Mouse (Mus musculus): ENCODE data around the gene Rbm18.

DNA sequence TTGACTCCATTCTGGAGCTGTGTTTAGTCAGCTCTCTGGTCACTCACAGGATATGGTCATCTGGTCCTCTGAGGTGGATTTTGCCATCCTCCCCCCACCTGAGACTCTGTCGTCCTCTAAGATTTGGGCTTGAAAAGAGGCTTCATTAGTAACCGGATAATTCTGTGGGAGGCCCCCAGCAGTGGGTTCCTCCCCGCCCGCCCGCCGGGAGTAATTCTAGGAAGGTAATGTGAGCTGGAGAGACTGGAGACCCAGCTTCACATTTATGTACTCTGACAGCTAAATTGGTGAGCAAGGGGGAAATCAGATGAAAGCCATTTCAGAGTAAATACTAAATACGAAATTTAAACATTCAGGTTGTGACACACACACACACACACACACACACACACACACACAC is 28.0 kb downstream of the Rbm18 start:
- TF ChIP-seq CTCF (IDR thresholded peaks at IDR 0.05; ENCODE audit: low read depth): no peak
- TF ChIP-seq EP300 (optimal IDR thresholded peaks at IDR 0.05): no peak
